Mouse (Mus musculus): Measurements from ENCODE around the gene Reps2.

GRCm38 (mm10) chrX:162446678-162447318, 196.7 kb downstream of the Reps2 start:
- TF ChIP-seq POLR2A (IDR thresholded peaks at IDR 0.05; ENCODE audit: insufficient read depth, low read depth, low read length) (no peak), CTCF (IDR thresholded peaks at IDR 0.05; ENCODE audit: insufficient read depth, low read depth, low read length) (no peak)
